Mouse (Mus musculus) heart, adult 9 months (tissue): ENCODE measurements around the gene Thyn1.

Source experiments
- DNase-seq, 2 experiments: peaks; one replicate each; pipeline ENCODE4 v3.0.0; 2022; ENCODE audit warnings: low spot score in 2 of 2

Thyn1 gene

DNA sequence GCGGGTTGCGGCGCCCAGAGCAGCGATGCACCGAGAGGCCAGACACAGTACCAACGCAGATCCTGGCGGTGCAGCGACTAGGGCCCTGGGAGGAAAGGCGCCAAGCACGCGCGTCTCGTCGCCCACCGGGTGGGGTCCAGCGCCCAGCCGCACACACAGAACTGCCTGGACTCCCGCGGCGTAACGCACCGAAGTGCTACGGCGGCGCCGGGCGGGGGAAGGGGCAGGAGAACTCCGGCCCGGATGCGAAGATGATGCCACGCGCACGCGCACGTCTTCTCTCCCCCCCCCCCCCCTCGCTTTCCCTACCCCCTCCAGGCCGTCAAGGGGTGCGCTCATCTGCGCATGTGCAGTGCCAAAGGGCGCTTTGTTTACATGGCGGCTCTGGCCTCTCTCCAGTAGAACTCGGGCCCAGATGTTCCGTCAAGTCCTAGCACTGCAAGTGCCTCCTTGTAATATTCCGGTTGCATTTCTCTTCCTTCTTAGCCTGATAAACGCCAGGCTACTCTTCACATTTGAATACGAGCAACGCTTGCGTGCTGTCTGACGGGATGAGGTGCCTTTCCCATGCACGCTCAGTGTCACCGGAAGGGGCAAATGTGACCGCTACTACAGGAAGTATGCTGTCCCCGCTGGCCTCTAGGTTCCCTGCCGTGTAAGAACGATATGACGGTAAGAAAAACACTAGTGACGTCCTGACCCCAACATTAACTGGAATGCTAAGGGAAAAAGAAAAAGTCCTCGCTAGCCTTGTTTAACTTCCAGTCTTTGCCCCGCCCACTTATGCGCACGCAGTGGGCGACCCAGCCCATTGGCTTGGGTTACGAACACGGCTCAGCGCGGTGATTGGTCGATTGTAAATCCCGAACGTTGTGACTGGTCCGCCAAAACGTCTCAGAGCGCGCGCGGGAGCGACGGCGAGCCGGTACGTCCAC is 30.6 kb downstream of the Thyn1 start, which contains the start of the genes Vps26b and Ncapd3:
Vps26b (minus strand) TSS at position 238 of the 935 bp plus-strand sequence.
Ncapd3 (plus strand) TSS at position 348 of the 935 bp plus-strand sequence.
- DNase-seq, result peak; percentile 97

DNA sequence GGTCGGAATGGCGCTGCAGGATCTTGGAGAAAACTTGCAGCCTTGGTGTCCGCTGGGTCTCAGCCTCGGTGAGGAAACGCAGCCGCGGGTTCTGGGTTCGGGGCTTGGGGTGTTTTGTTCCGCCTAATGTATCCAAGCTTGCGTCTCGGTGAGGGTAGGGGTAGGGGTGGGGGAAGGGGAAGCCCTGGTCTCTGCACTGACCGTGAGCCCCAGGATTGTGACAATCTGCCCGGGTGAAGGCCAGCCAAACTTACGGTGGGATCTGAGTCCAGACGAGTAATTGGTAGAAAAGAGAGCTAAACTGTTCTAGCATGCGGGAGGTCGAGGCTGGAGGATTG is 31.2 kb downstream of the Thyn1 start:
- DNase-seq, result no peak

DNA sequence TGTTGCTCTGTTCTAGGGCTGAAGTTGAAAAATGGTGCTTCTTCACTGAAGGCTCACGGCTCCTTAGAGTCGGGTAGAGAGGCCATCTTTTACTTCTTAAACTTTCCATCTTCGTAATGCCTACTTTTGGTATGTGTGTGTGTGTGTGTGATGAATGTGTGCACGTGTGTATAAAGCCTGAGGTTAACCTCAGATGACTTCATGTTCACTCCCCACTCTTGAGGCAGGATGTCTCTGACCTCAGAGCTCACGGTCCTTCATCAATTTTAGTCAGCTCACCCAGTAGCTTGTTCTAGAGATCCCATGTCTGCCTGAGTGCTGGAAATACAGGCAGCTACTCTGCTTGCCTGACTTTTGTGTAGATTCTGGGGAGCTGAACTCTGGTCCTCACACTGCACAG is 44.4 kb downstream of the Thyn1 start:
- DNase-seq, result no peak

DNA sequence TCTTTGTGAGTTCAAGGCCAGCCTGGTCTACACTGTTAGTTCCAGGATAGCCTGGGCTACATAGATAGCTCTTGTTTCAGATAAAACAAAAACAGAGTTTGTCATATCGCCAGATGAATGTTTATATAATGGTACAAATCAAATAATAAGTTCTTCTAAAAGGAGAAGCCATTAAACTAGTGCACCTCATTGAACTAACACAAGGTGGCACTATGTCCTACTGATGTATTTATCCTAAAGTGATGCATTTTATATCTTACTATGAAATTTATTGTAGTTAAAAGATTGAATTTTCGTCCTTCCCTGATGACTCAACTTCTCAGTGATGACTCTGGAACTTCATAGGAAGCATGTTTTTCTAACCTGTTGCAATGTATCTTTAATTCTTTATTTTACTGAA is 50.0 kb downstream of the Thyn1 start:
- no peak for DNase-seq
